ENCODE assay signal across 19 mouse cellular contexts in genomic region chr6:125423507-125423906, GRCm38 (mm10). TPM values are rescaled to one million over a fixed set of nuclear protein-coding genes. Genes with fewer than 3 reads are reported as not detected.
A peak's percentile ranks its signal among the peaks of the same experiment; 100 is the strongest.
DNase-seq lines count a peak whose midpoint lies in the region; ATAC-seq and TF ChIP-seq lines count a peak whose summit lies in the region.
"Had no signal": no experiment of that assay in that cellular context is flagged by ENCODE, and none has a peak within 500 bp of the region (broad histone marks: within the 10 kb centered on the region; RNA-seq: fewer than 3 reads in every experiment).

No protein-coding gene starts in this region.

- H3K4me2 ChIP-seq in stomach, postnatal 0 days (replicated peaks; ENCODE audit: low read depth): no peak overlapping the region

- peak overlapping the region; percentile 98 for H3K27ac ChIP-seq in embryonic fibroblast, embryonic 13.5 days (ENCODE audit: insufficient read depth, low read length)
- peak overlapping the region; percentile 80 for H3K27ac ChIP-seq in stomach, postnatal 0 days (replicated peaks)
- H3K27ac ChIP-seq: hindbrain, embryonic 13.5 days; layer of hippocampus, adult 2 months; left cerebral cortex, adult 2 months; neural tube, embryonic 15.5 days had no signal

- H3K27me3 ChIP-seq in megakaryocyte, embryonic 14.5 days (replicated peaks): no peaks in the 10 kb centered on the region
- H3K27me3 ChIP-seq in stomach, postnatal 0 days (ENCODE audit: control insufficient read depth, insufficient read depth, low read length): no peaks in the 10 kb centered on the region
- H3K27me3 ChIP-seq: neural tube, embryonic 15.5 days had no signal

- TF ChIP-seq POLR2A in embryonic fibroblast, embryonic 13.5 days (IDR thresholded peaks at IDR 0.05; ENCODE audit: low read depth, low read length): no peak

- peak; percentile 14 for DNase-seq in adrenal gland, postnatal 10 days
- no peak for DNase-seq in adrenal gland, adult 18-20 months (ENCODE audit: low spot score in 2 of 2)
- no peak for DNase-seq in stomach, postnatal 0 days (ENCODE audit: low spot score)
- DNase-seq in cerebellum, adult 11 months: no peak
- no peak for DNase-seq in cerebellum, postnatal 25 days
- DNase-seq: cerebellum, adult 9-11 months; embryo, embryonic 11 days; kidney, adult 9 months; lung, adult 2 months; retina, postnatal 1 day had no signal

- no peaks in the 10 kb centered on the region for H3K9me3 ChIP-seq in megakaryocyte, embryonic 14.5 days
- H3K9me3 ChIP-seq in stomach, postnatal 0 days (ENCODE audit: control insufficient read depth, low read length): no peaks in the 10 kb centered on the region
- H3K9me3 ChIP-seq: heart, embryonic 15.5 days; hindbrain, embryonic 13.5 days; neural tube, embryonic 15.5 days had no signal

- peak overlapping the region; percentile 93 for H3K4me3 ChIP-seq in megakaryocyte, embryonic 14.5 days (replicated peaks)
- H3K4me3 ChIP-seq in embryonic fibroblast, embryonic 13.5 days (ENCODE audit: insufficient read depth, low read length): no peak overlapping the region
- H3K4me3 ChIP-seq in stomach, postnatal 0 days (ENCODE audit: low read depth, low read length): no peak overlapping the region
- H3K4me3 ChIP-seq: hindbrain, embryonic 13.5 days; layer of hippocampus, adult 2 months; left cerebral cortex, adult 2 months had no signal

- no peak for TF ChIP-seq CTCF in embryonic fibroblast, embryonic 13.5 days (IDR thresholded peaks at IDR 0.05; ENCODE audit: borderline replicate concordance, insufficient read depth, low read length)
- TF ChIP-seq CTCF in stomach, postnatal 0 days (IDR thresholded peaks at IDR 0.05; ENCODE audit: low read depth): 0 out of 2 replicates have a peak, but pooled peaks have one; percentile 9

- 55% methylated on average over 13 of the region's 13 CpGs for WGBS in stomach, postnatal 0 days

- ATAC-seq in megakaryocyte, adult 5-6 weeks (ENCODE audit: poor library complexity, severe bottlenecking): no peak
- ATAC-seq in stomach, postnatal 0 days (ENCODE audit: low FRiP score, low TSS enrichment): no peak

- H3K4me1 ChIP-seq in megakaryocyte, embryonic 14.5 days: peaks cover 81% of the 10 kb centered on the region
- peaks cover 20% of the 10 kb centered on the region for H3K4me1 ChIP-seq in embryonic fibroblast, embryonic 13.5 days (ENCODE audit: control insufficient read depth, insufficient read depth, low read length)
- no peaks in the 10 kb centered on the region; the same call in 1 of the 2 replicates for H3K4me1 ChIP-seq in stomach, postnatal 0 days (replicated peaks; ENCODE audit: control insufficient read depth, insufficient read depth)

- H3K36me3 ChIP-seq in megakaryocyte, embryonic 14.5 days (replicated peaks; ENCODE audit: low read length): peaks cover 4% of the 10 kb centered on the region
- H3K36me3 ChIP-seq in stomach, postnatal 0 days (ENCODE audit: control insufficient read depth, insufficient read depth, low read length): no peaks in the 10 kb centered on the region
- H3K36me3 ChIP-seq: heart, embryonic 15.5 days; hindbrain, embryonic 13.5 days; neural tube, embryonic 15.5 days had no signal

- TF ChIP-seq EP300 in stomach, postnatal 0 days (optimal IDR thresholded peaks at IDR 0.05): no peak

- 0 out of 2 replicates have a peak overlapping the region, but pooled peaks have one; percentile 4 for H3K9ac ChIP-seq in stomach, postnatal 0 days (ENCODE audit: low read length)
- H3K9ac ChIP-seq: heart, embryonic 15.5 days; hindbrain, embryonic 13.5 days; neural tube, embryonic 15.5 days had no signal

RNA-seq across cellular contexts. Expression of gene Plekhg6, which starts 42.9 kb away (rescaled TPM):
- under 1 TPM; 0.69 to 0.82 TPM for total RNA-seq in adrenal gland, postnatal 10 days (2021)
- under 1 TPM in 1 of 2 experiments, not detected in 1; 0.13 TPM for total RNA-seq in adrenal gland, adult 18-20 months (2021)
- polyA plus RNA-seq in megakaryocyte, embryonic 14.5 days (2012; ENCODE audit: insufficient read depth, low replicate concordance): 0.39 TPM in 1 of 2 replicates, not detected in the other
- total RNA-seq in megakaryocyte, adult 5-6 weeks (2015): not detected in 2 replicates
- not detected in 2 replicates for total RNA-seq in megakaryocyte, adult 5-6 weeks (2017)
- polyA plus RNA-seq in embryonic fibroblast, embryonic 13.5 days (2011; ENCODE audit: insufficient read length, low read depth, missing spikeins): 0.15 TPM in 1 of 2 replicates, not detected in the other
- 6.3 and 6.7 TPM in 2 replicates for polyA plus RNA-seq in stomach, postnatal 0 days (2015; fragmentation: Nextera tagmentation; extraction: Ambion mirVana)
- total RNA-seq: MEL had no signal
